Mouse (Mus musculus) cerebellum, adult 11 months (tissue): Measurements from ENCODE around the gene Rab11fip4.
A peak's percentile ranks its signal among the peaks of the same experiment; 100 is the strongest.

Experiments used
- DNase-seq: peaks from one replicate; pipeline ENCODE4 v3.0.0; 2022

Rab11fip4 gene

GRCm38 (mm10) chr11:79590664-79591590, at the start of gene Rab11fip4:
Gene Rab11fip4, plus strand, starts transcription at chr11:79591212.
- peak; percentile 63 for DNase-seq

GRCm38 (mm10) chr11:79552622-79553021, 38.4 kb upstream of the Rab11fip4 start:
- DNase-seq = no peak

- no peak for DNase-seq
Measured at GRCm38 (mm10) chr11:79560536-79560935, 30.5 kb upstream of the Rab11fip4 start.

- no peak for DNase-seq
Measured at GRCm38 (mm10) chr11:79563493-79563892, 27.5 kb upstream of the Rab11fip4 start.

GRCm38 (mm10) chr11:79566947-79567346, 24.1 kb upstream of the Rab11fip4 start:
- no peak for DNase-seq

- DNase-seq = no peak
Measured at GRCm38 (mm10) chr11:79568197-79568911, 22.7 kb upstream of the Rab11fip4 start.

- no peak for DNase-seq
Measured at GRCm38 (mm10) chr11:79570319-79570718, 20.7 kb upstream of the Rab11fip4 start.

- DNase-seq = no peak
Measured at GRCm38 (mm10) chr11:79573836-79574235, 17.2 kb upstream of the Rab11fip4 start.

GRCm38 (mm10) chr11:79575383-79576073, 15.5 kb upstream of the Rab11fip4 start:
- DNase-seq = no peak

- peak; percentile 58 for DNase-seq
Measured at GRCm38 (mm10) chr11:79577741-79578140, 13.3 kb upstream of the Rab11fip4 start.

GRCm38 (mm10) chr11:79580660-79581059, 10.4 kb upstream of the Rab11fip4 start:
- DNase-seq = no peak

GRCm38 (mm10) chr11:79581257-79581656, 9.8 kb upstream of the Rab11fip4 start:
- DNase-seq = no peak

GRCm38 (mm10) chr11:79584191-79584590, 6.8 kb upstream of the Rab11fip4 start:
- peak; percentile 71 for DNase-seq

- no peak for DNase-seq
Measured at GRCm38 (mm10) chr11:79589317-79590075, 1.5 kb upstream of the Rab11fip4 start.

GRCm38 (mm10) chr11:79591591-79591975, 571 bp downstream of the Rab11fip4 start:
- peak; percentile 53 for DNase-seq

- DNase-seq = no peak
Measured at GRCm38 (mm10) chr11:79593495-79593894, 2.5 kb downstream of the Rab11fip4 start.

GRCm38 (mm10) chr11:79610454-79610853, 19.4 kb downstream of the Rab11fip4 start:
- DNase-seq = no peak

GRCm38 (mm10) chr11:79611011-79611666, 20.1 kb downstream of the Rab11fip4 start:
- no peak for DNase-seq

GRCm38 (mm10) chr11:79612046-79612600, 21.1 kb downstream of the Rab11fip4 start:
- DNase-seq = no peak

GRCm38 (mm10) chr11:79613084-79613483, 22.1 kb downstream of the Rab11fip4 start:
- no peak for DNase-seq

- no peak for DNase-seq
Measured at GRCm38 (mm10) chr11:79613711-79614110, 22.7 kb downstream of the Rab11fip4 start.

GRCm38 (mm10) chr11:79614880-79615279, 23.9 kb downstream of the Rab11fip4 start:
- DNase-seq = no peak
